Mouse (Mus musculus) embryonic facial prominence, embryonic 15.5 days (tissue): ENCODE results near the gene Mtcl1. TPM values are rescaled to one million over a fixed set of nuclear protein-coding genes. Genes with fewer than 3 reads are reported as not detected.
"Not testable (repeated sequence)": the region's sequence is repeated elsewhere in the genome, so short reads cannot be mapped to it uniquely, and the experiment has no call there.

ENCODE experiments used
- ATAC-seq: fragments of 200-750 bp; cut with Nextera tagmentation; 2 replicates; pipeline ENCODE4 v1.8.0; 2017; ENCODE audit warnings: low read depth, moderate TSS enrichment; ENCODE audit not compliant: insufficient number of reproducible peaks, low FRiP score, low TSS enrichment
- H3K27ac ChIP-seq: fragments of 300-500 bp; sonication (generic); replicated peaks from 2 replicates; pipeline ENCODE4 v1.5.1; 2015; ENCODE audit warnings: mild to moderate bottlenecking, inconsistent platforms
- H3K27me3 ChIP-seq: fragments of 300-500 bp; sonication (generic); 2 replicates; pipeline ENCODE4 v1.6.1; 2015; ENCODE audit warnings: inconsistent platforms
- H3K36me3 ChIP-seq: fragments of 300-500 bp; sonication (generic); 2 replicates; pipeline ENCODE4 v1.6.1; 2015; ENCODE audit warnings: mild to moderate bottlenecking, inconsistent platforms
- H3K4me1 ChIP-seq: fragments of 300-500 bp; sonication (generic); 2 replicates; pipeline ENCODE4 v1.6.1; 2015; ENCODE audit warnings: inconsistent platforms
- H3K4me2 ChIP-seq: fragments of 300-500 bp; sonication (generic); replicated peaks from 2 replicates; pipeline ENCODE4 v1.6.1; 2015; ENCODE audit warnings: mild to moderate bottlenecking, inconsistent platforms
- H3K4me3 ChIP-seq: fragments of 300-500 bp; sonication (generic); replicated peaks from 2 replicates; pipeline ENCODE4 v1.5.1; 2015; ENCODE audit warnings: mild to moderate bottlenecking, inconsistent platforms
- H3K9ac ChIP-seq: fragments of 300-500 bp; sonication (generic); 2 replicates; pipeline ENCODE4 v1.6.1; 2015; ENCODE audit warnings: inconsistent platforms
- H3K9me3 ChIP-seq: fragments of 300-500 bp; sonication (generic); replicated peaks from 2 replicates; pipeline ENCODE4 v1.6.1; 2016; ENCODE audit warnings: inconsistent platforms
- WGBS: fragments of 180-500 bp; shearing (Covaris S2); methylation state at CpG from one replicate; pipeline ENCODE4 v1.1.7; 2015; 5-methylcytosine and 5-hydroxymethylcytosine counted together
- polyA plus RNA-seq: library from polyadenylated mRNA; unstranded; fragments of >200 nt; fragmentation: Nextera tagmentation; extraction: Ambion mirVana; gene quantifications from 2 replicates; pipeline ENCODE4 v1.2.1, GENCODE M21; 2015

Gene Mtcl1
- polyA plus RNA-seq, 1 experiment from 2014 or later, result 5.8 TPM

DNA sequence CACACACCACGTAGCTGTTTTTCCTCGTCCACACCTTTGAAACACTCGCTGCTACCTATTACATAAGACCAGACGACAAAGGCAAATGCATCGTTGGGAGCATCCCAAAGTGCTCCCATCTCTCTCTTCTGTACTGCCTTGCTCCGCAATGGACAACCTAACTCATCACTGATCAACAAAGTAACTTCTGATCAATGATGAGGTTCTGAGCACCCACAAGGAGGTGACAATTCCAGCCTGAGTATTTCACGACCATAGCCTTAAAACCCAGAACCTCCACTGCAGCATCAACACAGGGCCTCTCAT, 2.6 kb downstream of the Mtcl1 start:
- peaks cover 39% of the 10 kb centered on the region for H3K27me3 ChIP-seq
- no peaks in the 10 kb centered on the region for H3K36me3 ChIP-seq
- 0 out of 2 replicates have a peak overlapping the region, but pooled peaks have one; percentile 76 for H3K4me3 ChIP-seq
- peak overlapping the region; percentile 98 for H3K4me2 ChIP-seq
- H3K4me1 ChIP-seq, result peaks cover 28% of the 10 kb centered on the region
- no peak for ATAC-seq
- 60% methylated on average over 7 of the region's 7 CpGs for WGBS
- no peak overlapping the region for H3K27ac ChIP-seq
- H3K9me3 ChIP-seq, result no peaks in the 10 kb centered on the region
- no peak overlapping the region for H3K9ac ChIP-seq

DNA sequence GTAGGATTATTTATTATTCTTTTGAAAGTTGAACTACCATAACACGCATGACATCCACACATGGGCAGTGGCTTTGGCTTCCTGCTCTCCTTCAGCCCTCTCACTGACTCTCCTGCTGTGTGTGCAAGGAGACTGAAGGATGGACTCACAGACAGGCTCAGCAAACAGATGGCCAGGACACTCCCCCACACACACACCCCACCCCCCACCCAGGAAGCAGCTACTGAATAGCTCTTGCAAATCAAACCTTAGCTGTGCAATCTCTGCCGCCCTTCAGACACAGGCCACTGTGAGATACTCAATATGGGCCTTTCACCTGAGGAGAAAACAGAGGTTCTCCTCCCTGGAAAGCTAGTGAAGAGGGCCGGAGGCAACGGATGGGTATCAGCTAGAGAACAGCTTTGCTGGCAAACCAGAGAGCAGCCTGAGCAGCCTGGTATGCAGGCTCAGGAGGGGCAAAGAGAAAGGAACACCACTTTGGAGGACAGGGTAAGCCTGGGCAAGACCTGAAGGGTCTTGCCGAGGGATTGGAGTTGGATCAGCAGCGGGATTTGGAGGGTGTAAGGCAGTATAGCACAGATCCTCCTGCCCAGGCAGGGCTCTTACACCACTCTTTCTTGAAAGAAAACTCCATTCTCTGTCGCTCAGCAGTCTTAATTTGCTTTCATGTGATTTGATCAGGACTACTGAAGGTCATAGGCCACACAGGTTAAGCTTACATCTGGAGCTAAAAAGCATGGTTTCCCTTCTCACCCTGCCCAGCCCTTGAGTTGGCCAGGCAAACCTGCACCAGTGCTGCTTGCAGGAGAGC, 3.1 kb downstream of the Mtcl1 start:
- peaks cover 35% of the 10 kb centered on the region for H3K27me3 ChIP-seq
- 51% methylated on average over 7 of the region's 7 CpGs for WGBS
- H3K27ac ChIP-seq, result no peak overlapping the region
- no peak overlapping the region for H3K9ac ChIP-seq
- H3K36me3 ChIP-seq, result no peaks in the 10 kb centered on the region
- ATAC-seq, result no peak
- H3K4me3 ChIP-seq, result 0 out of 2 replicates have a peak overlapping the region, but pooled peaks have one; percentile 76
- H3K9me3 ChIP-seq, result no peaks in the 10 kb centered on the region
- peak overlapping the region; percentile 15 for H3K4me2 ChIP-seq
- H3K4me1 ChIP-seq, result peaks cover 28% of the 10 kb centered on the region

DNA sequence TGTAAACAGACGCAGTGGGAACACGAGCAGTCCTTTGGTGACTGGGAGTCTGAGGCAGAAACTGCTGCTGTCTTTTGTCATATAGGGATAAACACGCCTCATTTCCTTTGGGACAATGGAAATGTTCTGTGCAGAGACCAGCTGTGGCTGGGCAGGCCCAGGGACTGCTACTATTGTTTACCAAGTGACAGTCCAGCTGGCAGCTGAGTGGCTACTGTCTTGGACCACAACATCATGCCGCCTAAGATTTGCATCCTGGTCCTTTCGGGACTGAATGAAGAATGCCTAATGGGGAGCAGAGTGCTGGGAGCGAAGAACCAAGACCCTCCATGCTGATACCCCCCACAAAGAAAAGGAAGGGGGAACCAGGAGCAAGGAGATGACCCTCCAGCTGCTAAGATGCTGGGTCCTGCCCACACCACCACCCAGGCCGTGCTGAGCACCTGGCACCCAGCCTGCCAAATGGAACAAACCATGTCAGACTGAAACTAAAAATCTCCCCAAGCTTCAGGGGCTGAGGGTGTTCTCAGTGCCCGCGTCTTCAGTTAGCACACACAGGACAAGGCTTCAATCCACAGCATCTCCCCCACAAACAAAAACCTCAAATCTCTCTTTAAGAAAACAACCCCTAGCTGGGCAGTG, 5.4 kb downstream of the Mtcl1 start:
- Histone ChIP-seq H3K9me3 (no peaks in the 10 kb centered on the region), H3K9ac (no peak overlapping the region), H3K4me2 (no peak overlapping the region), H3K36me3 (no peaks in the 10 kb centered on the region), H3K27ac (no peak overlapping the region), H3K4me1 (peaks cover 18% of the 10 kb centered on the region), H3K4me3 (no peak overlapping the region), H3K27me3 (peaks cover 21% of the 10 kb centered on the region)
- WGBS, result 65% methylated on average over 9 of the region's 9 CpGs
- ATAC-seq, result peak; percentile 42; the same call in 1 of the 2 replicates

DNA sequence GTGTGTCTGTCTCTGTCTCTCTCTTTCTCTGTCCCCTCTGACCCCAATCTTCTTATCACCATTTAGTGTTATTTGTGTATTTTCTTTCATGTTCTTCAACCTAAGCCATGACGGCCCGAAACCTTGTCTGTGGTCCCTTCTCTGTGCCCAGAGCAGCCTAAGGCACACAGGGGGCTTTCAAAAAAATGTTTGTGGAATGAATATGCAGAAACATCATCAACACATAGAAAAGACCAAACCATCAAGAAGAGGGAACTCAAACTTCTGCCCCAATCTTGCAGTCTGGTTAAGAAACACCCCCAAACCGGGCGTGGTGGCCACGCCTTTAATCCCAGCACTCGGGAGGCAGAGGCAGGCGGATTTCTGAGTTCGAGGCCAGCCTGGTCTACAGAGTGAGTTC, 9.7 kb downstream of the Mtcl1 start:
- no peaks in the 10 kb centered on the region for H3K36me3 ChIP-seq
- H3K27me3 ChIP-seq, result no peaks in the 10 kb centered on the region
- H3K4me3 ChIP-seq, result no peak overlapping the region
- no peak overlapping the region for H3K27ac ChIP-seq
- 82% methylated on average over 8 of the region's 8 CpGs for WGBS
- no peaks in the 10 kb centered on the region for H3K9me3 ChIP-seq
- no peak overlapping the region for H3K9ac ChIP-seq
- no peak overlapping the region for H3K4me2 ChIP-seq
- peaks cover 8% of the 10 kb centered on the region; the same call in 1 of the 2 replicates for H3K4me1 ChIP-seq
- ATAC-seq, result no peak

DNA sequence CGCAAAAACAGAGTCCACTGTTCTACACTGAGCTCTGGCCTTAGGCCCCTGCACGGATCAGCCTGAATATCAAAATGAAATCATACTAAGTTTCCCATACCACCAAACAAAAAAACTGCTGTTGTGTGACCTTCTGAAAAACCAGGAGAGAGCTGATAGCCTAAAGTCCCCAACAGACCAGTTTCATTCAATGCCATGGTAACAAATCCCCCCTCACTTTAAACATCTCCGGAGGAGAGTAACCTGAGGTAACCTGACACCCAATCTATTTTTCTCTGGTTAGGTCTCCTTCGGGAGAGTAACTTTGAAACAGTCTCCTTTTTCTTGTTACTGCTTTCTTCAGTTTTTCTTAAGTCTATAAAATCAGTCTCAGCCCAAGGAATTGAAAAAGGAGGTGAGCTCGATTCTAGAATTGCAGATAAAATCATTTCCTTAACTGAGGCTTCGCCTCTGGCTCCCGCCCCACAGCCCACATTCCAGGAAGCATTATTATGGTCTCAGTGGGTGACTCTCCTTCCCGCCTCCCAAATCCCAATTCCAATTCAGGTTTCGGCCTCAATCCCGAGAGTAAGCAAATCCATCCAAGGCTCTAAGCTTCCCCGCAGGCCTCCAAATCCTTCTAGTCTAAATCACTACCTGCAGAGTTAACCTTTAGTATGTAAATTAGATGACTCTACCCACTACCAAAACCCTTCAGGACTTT, 10.3 kb downstream of the Mtcl1 start:
- Histone ChIP-seq H3K27me3 (no peaks in the 10 kb centered on the region), H3K4me2 (no peak overlapping the region), H3K27ac (no peak overlapping the region; the same call in 1 of the 2 replicates), H3K36me3 (no peaks in the 10 kb centered on the region), H3K9me3 (no peaks in the 10 kb centered on the region), H3K9ac (no peak overlapping the region), H3K4me3 (no peak overlapping the region), H3K4me1 (peaks cover 8% of the 10 kb centered on the region; the same call in 1 of the 2 replicates)
- ATAC-seq, result no peak
- WGBS, result 27% methylated on average over 11 of the region's 11 CpGs

DNA sequence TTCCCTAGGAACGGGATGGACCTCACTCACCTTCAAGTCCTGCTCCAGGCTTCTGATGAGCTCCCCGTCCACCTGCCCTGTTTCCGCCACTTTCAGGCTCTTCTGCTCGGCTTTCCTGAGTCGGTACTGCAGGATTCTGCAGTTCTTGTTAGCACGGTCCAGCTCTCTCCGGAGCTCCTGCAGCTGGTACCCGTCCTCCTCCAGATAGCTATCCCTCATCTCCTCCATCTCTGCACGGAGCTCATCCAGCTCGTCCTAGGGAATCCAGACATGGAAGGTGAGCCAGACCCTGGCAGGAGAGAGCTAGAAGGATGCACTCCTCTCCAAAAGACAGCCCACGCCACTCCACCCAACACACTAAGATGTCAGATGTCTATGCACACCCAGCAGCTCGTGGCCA, 11.4 kb downstream of the Mtcl1 start:
- peaks cover 8% of the 10 kb centered on the region; the same call in 1 of the 2 replicates for H3K4me1 ChIP-seq
- no peak overlapping the region for H3K4me3 ChIP-seq
- no peak for ATAC-seq
- no peaks in the 10 kb centered on the region for H3K36me3 ChIP-seq
- H3K9me3 ChIP-seq, result no peaks in the 10 kb centered on the region
- H3K9ac ChIP-seq, result no peak overlapping the region
- 87% methylated on average over 12 of the region's 12 CpGs for WGBS
- H3K27me3 ChIP-seq, result no peaks in the 10 kb centered on the region
- no peak overlapping the region for H3K27ac ChIP-seq
- H3K4me2 ChIP-seq, result no peak overlapping the region

DNA sequence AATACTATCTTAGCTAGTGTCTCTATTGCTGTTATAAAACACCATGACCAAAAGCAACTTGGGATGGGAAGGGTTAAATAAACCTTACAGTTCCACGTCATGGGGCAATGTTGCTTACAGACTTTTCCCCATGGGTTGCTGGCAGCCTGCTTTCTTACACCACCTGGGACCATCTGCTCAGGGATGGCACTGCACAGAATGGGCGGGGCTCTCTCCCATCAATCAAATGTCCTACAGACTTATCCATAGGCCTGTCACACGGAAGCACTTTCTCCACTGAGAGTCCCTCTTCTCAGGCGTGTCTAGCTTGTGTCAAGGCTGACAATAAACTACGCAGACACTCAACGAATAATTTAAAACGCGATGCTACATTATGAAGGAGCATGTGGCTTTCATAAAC, 12.7 kb downstream of the Mtcl1 start:
- Histone ChIP-seq H3K9me3 (no peaks in the 10 kb centered on the region), H3K27ac (no peak overlapping the region), H3K27me3 (no peaks in the 10 kb centered on the region), H3K4me2 (no peak overlapping the region), H3K36me3 (no peaks in the 10 kb centered on the region), H3K9ac (no peak overlapping the region), H3K4me1 (peaks cover 8% of the 10 kb centered on the region; the same call in 1 of the 2 replicates), H3K4me3 (no peak overlapping the region)
- 45% methylated on average over 8 of the region's 8 CpGs for WGBS
- ATAC-seq, result peak; percentile 75

DNA sequence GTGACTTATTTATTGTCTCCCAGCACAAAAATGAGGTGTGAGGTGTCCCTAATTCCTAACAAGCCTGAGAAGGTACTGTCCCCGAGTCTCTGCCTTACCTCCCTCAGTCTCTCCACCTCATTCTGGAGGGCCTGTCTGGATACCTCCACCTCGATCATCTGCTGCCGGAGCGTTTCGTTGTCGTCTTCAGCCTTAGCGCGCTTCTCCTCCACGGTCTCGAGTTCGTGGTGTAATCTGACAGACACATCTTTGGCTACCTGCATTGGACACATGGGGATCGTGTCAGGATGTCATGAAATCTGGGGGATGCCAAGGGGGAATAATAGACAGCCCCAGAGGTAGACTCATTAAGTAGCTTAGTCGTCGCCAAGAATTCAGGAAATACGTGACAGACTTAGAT, 13.6 kb downstream of the Mtcl1 start:
- Histone ChIP-seq H3K9ac (no peak overlapping the region), H3K9me3 (no peaks in the 10 kb centered on the region), H3K27ac (no peak overlapping the region), H3K27me3 (no peaks in the 10 kb centered on the region), H3K4me1 (peaks cover 8% of the 10 kb centered on the region; the same call in 1 of the 2 replicates), H3K4me2 (no peak overlapping the region), H3K4me3 (no peak overlapping the region), H3K36me3 (no peaks in the 10 kb centered on the region)
- no peak for ATAC-seq
- WGBS, result 94% methylated on average over 15 of the region's 15 CpGs

DNA sequence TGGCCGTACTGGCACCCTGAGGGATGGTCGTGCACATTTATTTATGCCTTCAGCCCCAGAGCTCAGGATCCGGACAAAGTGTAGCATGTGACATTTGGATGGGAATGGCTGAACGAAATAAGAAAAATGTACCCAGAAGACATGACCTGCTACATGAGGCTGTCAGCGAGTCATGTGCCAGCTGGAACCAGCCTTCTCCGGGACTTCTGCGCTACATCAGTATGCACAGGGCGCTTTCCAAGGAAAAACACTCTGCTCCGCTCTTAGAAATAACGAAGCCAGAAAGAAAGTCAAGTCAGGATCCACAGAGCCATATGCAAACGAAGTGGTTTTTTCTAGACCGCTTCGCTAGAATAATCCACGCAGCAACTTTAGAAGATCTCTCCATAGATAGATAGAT, 14.5 kb downstream of the Mtcl1 start:
- ATAC-seq, result no peak
- H3K9me3 ChIP-seq, result no peaks in the 10 kb centered on the region
- peaks cover 8% of the 10 kb centered on the region; the same call in 1 of the 2 replicates for H3K4me1 ChIP-seq
- no peak overlapping the region for H3K9ac ChIP-seq
- 89% methylated on average over 14 of the region's 14 CpGs for WGBS
- H3K27ac ChIP-seq, result no peak overlapping the region
- H3K4me3 ChIP-seq, result no peak overlapping the region
- H3K4me2 ChIP-seq, result no peak overlapping the region
- no peaks in the 10 kb centered on the region for H3K27me3 ChIP-seq
- no peaks in the 10 kb centered on the region for H3K36me3 ChIP-seq

DNA sequence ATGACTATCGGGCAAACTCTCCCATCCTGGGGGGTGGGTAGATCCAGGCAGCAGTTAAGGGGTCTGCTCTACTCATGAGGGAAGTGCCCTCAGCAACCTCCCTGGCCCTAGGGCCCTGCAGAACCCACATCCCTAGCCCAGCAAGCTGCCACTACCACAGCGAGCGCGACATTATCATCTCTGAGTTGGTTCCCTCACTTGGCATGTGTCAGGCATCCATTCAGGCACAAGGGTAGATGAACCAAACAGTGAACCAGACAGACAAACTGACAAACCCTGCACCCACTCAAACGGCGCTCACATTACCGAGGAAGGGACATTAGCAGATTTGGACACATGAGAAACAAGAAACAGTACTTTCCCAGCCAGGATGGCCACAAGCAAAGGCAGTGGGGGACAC, 15.0 kb downstream of the Mtcl1 start:
- Histone ChIP-seq H3K9ac (no peak overlapping the region), H3K27me3 (no peaks in the 10 kb centered on the region), H3K36me3 (no peaks in the 10 kb centered on the region), H3K4me3 (no peak overlapping the region), H3K4me1 (peaks cover 6% of the 10 kb centered on the region; the same call in 1 of the 2 replicates), H3K4me2 (no peak overlapping the region), H3K9me3 (no peaks in the 10 kb centered on the region), H3K27ac (no peak overlapping the region)
- ATAC-seq, result no peak
- WGBS, result 90% methylated on average over 7 of the region's 7 CpGs

DNA sequence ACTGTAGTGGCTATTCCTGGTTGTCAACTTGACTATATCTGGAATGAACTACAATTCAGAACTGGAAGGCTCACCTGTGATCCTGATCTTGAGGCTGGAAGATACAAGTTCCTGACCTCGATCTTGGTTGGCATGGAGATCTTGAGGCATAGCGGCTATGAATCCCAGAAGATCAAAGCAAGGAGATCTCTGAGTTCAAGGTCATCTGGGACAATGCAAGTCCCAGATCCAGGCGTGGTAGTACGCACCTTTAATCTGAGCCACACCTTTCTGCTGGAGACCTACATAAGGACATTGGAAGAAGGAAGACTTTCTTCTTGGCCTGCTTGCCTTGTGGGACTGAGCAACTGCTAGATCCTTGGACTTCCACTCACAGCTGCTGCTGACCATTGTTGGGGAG, 24.9 kb downstream of the Mtcl1 start:
- H3K27me3 ChIP-seq, H3K4me2 ChIP-seq, H3K4me1 ChIP-seq, H3K9ac ChIP-seq, H3K9me3 ChIP-seq, H3K36me3 ChIP-seq, H3K27ac ChIP-seq, H3K4me3 ChIP-seq, ATAC-seq: not testable (repeated sequence)
- 88% methylated on average over 4 of the region's 4 CpGs for WGBS
